Mouse (Mus musculus) kidney, postnatal 25 days (tissue): Measurements from ENCODE around the gene Gm49318.
"Not testable (repeated sequence)": the region's sequence is repeated elsewhere in the genome, so short reads cannot be mapped to it uniquely, and the experiment has no call there.

Source experiments
- DNase-seq, 2 experiments: peaks; one replicate each; pipeline ENCODE4 v3.0.0; 2021; ENCODE audit warnings: mixed read lengths in 2 of 2

Gene Gm49318

GRCm38 (mm10) chr9:22070791-22071573 is at the start of gene Gm49318, which contains the start of gene Zfp653:
Gene Gm49318, minus strand, starts transcription at chr9:22071259.
Gene Zfp653, minus strand, starts transcription at chr9:22071376.
- DNase-seq: peak; percentile 98 to 99

- DNase-seq: no peak
Measured at GRCm38 (mm10) chr9:22119543-22119942, 48.5 kb upstream of the Gm49318 start.

DNA sequence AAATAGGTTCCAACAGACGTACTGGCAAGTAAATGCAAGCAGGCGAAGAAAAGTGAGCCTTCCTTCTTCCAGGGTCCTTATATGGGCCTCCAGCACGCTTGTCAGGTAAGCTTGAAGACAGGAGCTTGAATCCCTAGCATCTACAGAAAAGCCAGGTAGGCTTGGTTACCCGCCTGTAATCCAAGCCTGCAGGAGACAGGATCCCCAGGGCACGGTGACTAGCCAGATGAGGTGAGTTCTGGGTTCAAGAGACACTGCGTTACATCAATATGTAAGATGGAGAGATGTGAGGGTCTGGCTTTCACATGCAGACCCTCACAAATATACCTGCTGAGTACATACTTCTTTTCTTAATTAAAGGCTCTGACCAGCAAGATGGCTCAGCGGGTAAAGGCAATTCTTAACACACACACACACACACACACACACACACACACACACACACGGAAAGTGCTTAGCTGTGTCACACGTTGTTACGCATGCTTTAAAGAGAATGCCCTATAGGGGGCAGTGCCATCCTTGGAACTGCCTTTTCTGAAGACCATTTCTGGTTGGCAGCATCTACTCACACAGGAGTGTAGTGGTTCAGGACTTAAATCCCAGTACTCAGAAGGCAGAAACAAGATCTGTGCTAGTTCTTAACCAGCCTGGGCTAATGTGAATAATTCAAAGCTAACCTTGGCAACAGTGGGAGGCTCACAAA is 46.8 kb upstream of the Gm49318 start:
- peak; percentile 64 to 73 for DNase-seq

DNA sequence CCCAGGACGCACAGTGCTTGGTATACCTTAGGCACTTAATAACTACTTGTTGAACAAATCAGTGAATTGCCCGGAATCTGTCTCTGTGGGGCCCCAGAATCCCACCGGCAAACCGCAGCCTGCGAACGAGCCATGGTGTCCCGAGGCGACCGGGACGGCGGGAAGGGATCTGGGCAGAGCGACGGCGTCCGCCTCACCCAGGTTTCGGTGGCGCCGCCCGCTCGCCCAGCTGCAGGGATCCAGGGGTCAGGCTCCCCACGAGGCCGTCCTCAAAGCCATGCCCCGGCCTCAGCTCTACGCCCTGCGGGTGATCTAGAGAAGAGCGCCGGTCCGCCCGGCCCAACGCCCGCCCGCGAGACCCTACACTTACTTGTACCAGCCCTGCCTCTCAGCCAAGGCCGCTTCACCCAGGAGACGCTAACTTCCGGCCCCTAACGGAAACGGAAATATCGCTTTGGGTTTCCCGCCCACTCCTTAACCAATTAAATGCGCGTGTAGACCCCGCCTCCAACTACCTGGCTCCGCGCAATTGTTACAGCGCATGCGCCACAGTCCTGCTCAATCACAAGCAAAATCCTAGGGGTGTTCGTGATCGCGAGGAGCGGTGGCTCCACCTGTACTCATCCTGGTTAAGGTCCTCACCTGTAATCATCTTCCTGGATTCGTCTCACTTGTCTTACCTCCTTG is 45.8 kb upstream of the Gm49318 start, which contains the start of gene Elof1:
Elof1 (minus strand) TSS at position 433 of the 687 bp plus-strand sequence.
- DNase-seq: peak; percentile 96 to 97

DNA sequence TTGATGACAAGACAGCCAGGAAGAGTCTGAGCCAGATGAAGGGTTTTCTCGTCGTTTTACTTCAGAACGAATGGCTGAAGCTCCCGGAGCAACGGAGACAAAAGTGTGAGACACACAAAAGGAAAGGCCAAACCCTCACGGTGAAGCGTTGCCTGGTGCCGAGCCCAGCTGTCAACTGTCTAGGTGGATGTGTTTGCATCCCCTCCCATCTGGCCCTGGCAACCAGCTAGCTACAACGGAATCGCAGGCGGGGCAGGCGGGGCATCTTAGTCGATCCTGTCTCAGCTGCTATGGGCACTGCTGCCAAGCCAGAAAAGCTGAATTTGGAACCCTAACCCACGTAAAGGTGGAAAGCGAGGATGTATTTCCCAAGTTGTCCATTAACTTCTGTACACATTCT is 45.0 kb upstream of the Gm49318 start:
- DNase-seq: no peak

GRCm38 (mm10) chr9:22115635-22116034 is 44.6 kb upstream of the Gm49318 start:
- no peak for DNase-seq

- no peak for DNase-seq
Measured at GRCm38 (mm10) chr9:22108194-22108593, 37.1 kb upstream of the Gm49318 start.

- DNase-seq: no peak
Measured at GRCm38 (mm10) chr9:22099922-22100321, 28.9 kb upstream of the Gm49318 start.

GRCm38 (mm10) chr9:22098993-22099696 is 28.1 kb upstream of the Gm49318 start, which contains the start of gene Cnn1:
Gene Cnn1, plus strand, starts transcription at chr9:22099216.
- no peak for DNase-seq

GRCm38 (mm10) chr9:22095854-22096307 is 24.8 kb upstream of the Gm49318 start:
- DNase-seq: peak; percentile 85 to 87

GRCm38 (mm10) chr9:22092746-22093145 is 21.7 kb upstream of the Gm49318 start:
- DNase-seq: no peak

- DNase-seq: no peak
Measured at GRCm38 (mm10) chr9:22089986-22090385, 18.9 kb upstream of the Gm49318 start.

- DNase-seq: no peak
Measured at GRCm38 (mm10) chr9:22089281-22089680, 18.2 kb upstream of the Gm49318 start.

DNA sequence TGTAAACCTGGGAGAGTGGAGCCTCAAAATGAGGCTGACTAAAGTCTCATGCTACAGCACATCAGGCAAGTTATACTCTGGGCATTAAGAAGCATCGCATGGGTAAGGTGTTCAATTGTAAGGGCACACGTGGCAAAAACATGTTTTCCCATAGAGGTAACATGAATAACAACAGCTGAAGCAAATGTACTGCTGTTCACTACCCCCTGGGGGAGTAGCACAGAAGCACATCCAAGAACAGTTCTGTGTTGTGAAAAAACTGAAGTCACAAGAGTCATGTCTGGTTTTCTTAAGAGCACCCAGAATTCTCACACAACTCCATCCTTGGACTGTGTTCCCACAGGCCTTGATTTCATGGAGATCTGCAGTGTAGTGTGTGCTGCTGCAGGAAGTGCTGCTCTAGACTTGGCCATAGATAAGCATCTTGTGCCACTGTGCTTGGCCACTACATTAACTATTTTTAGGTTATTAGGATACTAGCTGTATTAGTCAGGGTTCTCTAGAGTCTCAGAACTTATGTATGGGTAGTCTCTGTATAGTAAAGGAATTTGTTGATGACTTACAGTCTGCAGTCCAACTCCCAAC is 16.1 kb upstream of the Gm49318 start:
- no peak for DNase-seq

DNA sequence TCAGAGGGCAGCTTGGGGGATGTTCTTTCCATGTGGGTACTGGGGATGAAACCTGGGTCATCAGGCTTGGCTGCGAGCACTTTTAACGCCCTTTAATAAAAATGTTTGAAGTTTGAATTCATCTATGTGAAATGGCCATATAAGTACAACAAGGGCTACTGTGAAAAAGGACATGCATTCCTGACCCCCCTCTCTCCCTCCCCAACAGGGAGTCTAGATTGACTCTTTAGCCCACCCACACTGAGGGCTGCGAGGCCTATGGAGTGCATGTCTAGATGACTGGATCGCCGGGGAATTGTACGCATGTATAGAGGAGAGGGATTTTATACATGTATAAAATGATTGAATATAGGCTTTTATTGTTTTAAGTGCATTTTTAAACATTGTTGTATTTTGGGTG is 15.0 kb upstream of the Gm49318 start:
- DNase-seq: no peak

DNA sequence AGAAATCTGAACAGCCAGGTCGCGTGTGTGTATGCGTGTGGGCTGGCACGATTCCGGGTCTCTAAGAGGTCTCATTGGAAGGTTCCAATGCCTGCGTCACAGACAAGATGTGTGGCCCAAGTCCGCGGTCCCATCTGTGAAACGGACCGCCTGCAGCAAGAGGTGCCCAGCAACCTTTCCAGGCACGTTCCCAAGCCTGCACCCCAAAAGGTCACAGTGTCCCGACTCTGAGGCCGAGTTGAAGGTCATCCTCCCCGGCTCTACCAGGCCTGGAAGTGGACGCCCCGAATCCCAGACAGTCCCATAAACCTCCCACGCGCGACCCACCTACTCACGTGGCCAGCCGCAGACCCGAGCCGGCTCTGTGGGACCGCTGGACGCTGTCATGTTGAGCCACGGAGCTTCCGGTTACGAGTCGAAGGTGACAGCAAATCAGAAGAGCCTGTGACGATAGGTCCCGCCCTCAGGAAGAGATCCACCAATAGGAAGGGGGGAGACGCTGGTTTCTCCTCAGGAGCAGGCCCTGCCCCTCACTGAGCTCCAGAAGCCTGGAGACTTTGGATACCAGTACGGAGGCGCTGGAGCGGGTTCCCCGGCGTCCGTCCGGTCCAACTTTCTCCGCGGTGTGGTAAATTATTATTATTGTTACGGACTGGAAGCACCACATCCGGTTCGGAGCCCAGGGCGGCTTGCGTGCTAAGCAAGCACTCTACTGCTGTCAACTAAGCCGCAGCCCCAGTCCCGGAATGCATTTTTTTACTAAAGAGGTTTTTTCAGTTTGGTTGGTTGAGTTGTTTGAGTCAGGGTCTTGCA is 14.2 kb upstream of the Gm49318 start, which contains the start of gene Ecsit:
Ecsit (minus strand) TSS at position 417 of the 813 bp plus-strand sequence.
- peak; percentile 94 to 97 for DNase-seq

DNA sequence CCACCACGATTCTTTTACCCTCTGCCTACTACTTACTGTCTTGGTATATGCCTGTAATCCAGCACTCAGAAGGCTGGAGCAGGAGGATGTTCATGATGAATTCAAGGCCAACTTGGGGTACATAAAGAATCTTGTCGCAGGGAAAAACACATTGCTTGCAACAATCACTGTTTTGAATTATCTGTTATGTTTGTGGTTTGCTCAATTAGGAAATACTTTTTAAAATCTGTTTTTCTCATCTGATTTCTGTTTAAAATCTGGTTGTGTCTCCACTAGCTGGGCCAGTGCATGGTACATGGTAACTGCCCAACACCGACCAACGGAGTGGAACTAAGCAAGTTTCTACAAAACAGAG is 13.6 kb upstream of the Gm49318 start:
- no peak for DNase-seq

- no peak for DNase-seq
Measured at GRCm38 (mm10) chr9:22076223-22076622, 5.2 kb upstream of the Gm49318 start.

- not testable (repeated sequence) for DNase-seq
Measured at GRCm38 (mm10) chr9:22075778-22076177, 4.7 kb upstream of the Gm49318 start.

DNA sequence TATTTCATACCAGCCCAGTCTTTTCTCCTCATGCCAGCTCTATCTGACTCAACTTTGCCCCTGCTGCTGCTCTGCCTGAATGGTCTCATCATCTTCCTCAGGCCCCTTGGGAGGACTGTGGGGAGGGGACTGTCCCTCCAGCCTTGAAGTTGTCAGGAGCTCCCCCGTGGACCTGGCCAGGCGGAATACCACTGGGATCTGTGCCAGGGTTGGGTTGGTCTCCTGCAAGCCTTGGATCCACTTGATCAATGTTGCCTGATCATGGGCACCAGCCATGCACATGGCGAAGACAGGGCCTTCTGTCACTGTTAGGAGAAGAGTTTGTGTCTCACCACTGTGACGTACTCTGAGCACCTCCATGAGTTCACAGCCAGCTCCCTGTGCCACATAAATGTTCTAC is 1.2 kb upstream of the Gm49318 start:
- no peak for DNase-seq

DNA sequence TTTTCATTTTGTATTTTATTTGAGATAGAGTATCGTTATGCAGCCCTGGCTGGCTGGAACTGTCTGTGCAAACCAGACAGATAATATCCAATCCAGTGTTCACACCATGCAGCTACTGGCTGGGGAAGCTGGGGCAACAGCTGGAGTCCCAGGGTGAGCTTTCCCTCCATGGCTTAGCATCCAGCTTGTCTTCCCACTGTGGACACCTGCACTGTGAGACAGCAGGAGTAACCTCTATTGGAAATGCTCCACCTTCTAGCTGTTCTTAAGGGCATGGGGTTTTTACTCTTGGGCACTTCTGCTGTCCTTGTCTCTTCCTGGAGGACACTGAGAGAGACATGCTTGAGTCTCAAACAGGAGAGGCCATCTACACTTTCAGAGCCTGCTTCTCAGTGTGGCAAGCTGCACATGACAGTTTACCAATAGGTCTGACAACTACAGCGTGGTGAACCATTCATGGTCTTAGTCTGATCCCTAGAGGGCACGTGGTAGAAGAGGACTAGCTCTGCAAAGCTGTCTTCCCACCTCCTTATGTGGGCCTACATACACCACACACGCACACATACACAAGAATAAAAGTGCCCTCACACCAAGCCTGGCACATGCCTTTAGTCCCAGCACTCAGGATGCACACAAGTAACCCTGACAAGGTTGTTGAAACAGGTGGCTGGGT is 1.0 kb downstream of the Gm49318 start:
- DNase-seq: no peak
